Mouse (Mus musculus) olfactory bulb, adult 2 months (tissue): ENCODE results near the gene Rreb1.

Experiments
- CTCF ChIP-seq: fragments of 200-500 bp; IDR thresholded peaks from 2 replicates; pipeline ENCODE4 v1.5.1; 2012; ENCODE audit warnings: low read depth, mild to moderate bottlenecking, low read length, moderate library complexity; ENCODE audit not compliant: insufficient read depth
- POLR2A ChIP-seq: fragments of 200-500 bp; IDR thresholded peaks from 2 replicates; pipeline ENCODE4 v1.6.1; 2012; ENCODE audit warnings: mild to moderate bottlenecking, low read depth, low read length, moderate library complexity; ENCODE audit not compliant: insufficient read depth

DNA sequence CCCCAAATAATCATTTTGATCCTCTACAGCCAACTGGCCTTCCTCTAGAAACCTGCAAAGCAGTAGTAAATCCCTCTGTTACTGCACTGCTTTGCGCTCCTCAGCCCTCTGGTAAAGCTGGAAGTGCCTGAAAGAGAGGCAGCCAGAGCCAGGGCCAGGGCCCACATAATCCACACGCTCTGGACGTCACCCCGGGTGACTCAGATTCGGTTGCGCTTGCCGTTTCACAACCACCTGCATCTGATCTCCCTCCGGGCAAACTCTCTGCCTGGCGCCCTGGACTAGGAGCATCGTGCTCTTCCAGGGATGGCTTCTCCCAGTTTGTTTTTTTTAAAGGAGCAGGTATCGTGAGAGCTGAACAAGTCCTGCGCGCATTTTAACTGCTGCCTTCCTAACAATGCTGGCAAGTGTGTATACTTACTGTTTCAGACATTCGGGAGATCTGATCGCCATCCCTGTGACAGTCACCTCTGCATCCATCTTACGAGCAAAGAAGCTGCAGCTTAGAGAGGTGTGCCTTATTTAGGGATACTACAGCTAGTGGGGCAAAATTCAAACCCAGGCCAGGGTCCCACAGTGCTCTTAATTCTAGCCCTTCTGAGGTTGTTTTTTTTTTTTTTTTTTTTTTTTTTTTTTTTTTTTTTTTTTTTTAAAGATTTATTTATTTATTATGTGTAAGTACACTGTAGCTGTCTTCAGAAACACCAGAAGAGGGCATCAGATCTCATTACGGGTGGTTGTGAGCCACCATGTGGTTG, 69.6 kb downstream of the Rreb1 start:
- TF ChIP-seq POLR2A, result no peak
- no peak for TF ChIP-seq CTCF
